27 mouse cellular contexts compared by ENCODE assay signal in genomic region chr9:89921121-89921520, GRCm38 (mm10). TPM values are rescaled to one million over a fixed set of nuclear protein-coding genes. Genes with fewer than 3 reads are reported as not detected.
DNase-seq lines count a peak whose midpoint lies in the region; ATAC-seq lines count a peak whose summit lies in the region.
"Had no signal": no experiment of that assay in that cellular context is flagged by ENCODE, and none has a peak within 500 bp of the region (broad histone marks: within the 10 kb centered on the region; RNA-seq: fewer than 3 reads in every experiment).

No protein-coding gene starts in this region.

- ATAC-seq in frontal cortex, adult (ENCODE audit: low TSS enrichment), result no peak
- no peak for ATAC-seq in erythroblast, adult 5-6 weeks (replicated peaks; ENCODE audit: low FRiP score, poor library complexity, severe bottlenecking)
- ATAC-seq: CD4-positive, CD25-positive, alpha-beta regulatory T cell, adult 4 months; forebrain, embryonic 13.5 days; forebrain, embryonic 16.5 days; intestine, postnatal 0 days had no signal

- peak; percentile 88 for DNase-seq in heart, adult 11 months
- DNase-seq in heart, adult 8-10 months (ENCODE audit: low spot score), result no peak
- DNase-seq in R1 (ENCODE audit: low read depth, low spot score) (peak; percentile 30), ZHBTc4 (ENCODE audit: low read depth, low spot score) (peak; percentile 56)
- peak; percentile 34 for DNase-seq in gonadal fat pad, adult 2 months (ENCODE audit: low read depth)
- no peak for DNase-seq in right cerebral cortex, adult 2 months (ENCODE audit: low spot score in 2 of 2)
- DNase-seq: adrenal gland, postnatal 10 days; adrenal gland, postnatal 36 days; cerebellum, adult 11 months; cerebellum, adult 8-10 months; cerebellum, postnatal 25 days; gastrocnemius, adult 2 months; gastrocnemius, postnatal 14 days; heart, adult 2 months had no signal

RNA-seq across cellular contexts. Expression of gene Rasgrf1, which starts 11.4 kb away (rescaled TPM):
- under 1 TPM; 0.11 to 0.31 (median 0.16) TPM for total RNA-seq in heart, adult 8-10 months (2022)
- 22.8 and 25.7 TPM in 2 replicates for polyA plus RNA-seq in gonadal fat pad, adult 2 months (2012; rRNA removed)
- total RNA-seq in erythroblast, adult 5-6 weeks (2015; ENCODE audit: low replicate concordance), result not detected in 2 replicates
- not detected in 2 replicates for total RNA-seq in erythroblast, adult 5-6 weeks (2017; ENCODE audit: low replicate concordance)
- total RNA-seq: common myeloid progenitor, adult 5-6 weeks; gastrocnemius, adult 2 months; heart, adult 2 months; hematopoietic stem cell, adult 5-6 weeks; MEL had no signal
- polyA plus RNA-seq: C2C12; erythroblast, embryonic 14.5 days; forebrain, embryonic 10.5 days; heart, adult 2 months; heart, postnatal 0 days; intestine, postnatal 0 days had no signal

Comparison
In these comparisons a context has a peak if more than half of its experiments do, and no peak if none do; other contexts are left out.
1. DNase-seq: peak in heart, adult 11 months (single experiment), R1 (single experiment), ZHBTc4 (single experiment) and gonadal fat pad, adult 2 months (single experiment); none in heart, adult 8-10 months (single experiment) and right cerebral cortex, adult 2 months (0 of 2).